Mouse (Mus musculus) hematopoietic stem cell, adult 5-6 weeks (primary cell): ENCODE results near the gene Plekho2. TPM values are rescaled to one million over a fixed set of nuclear protein-coding genes. Genes with fewer than 3 reads are reported as not detected.

Experiments used
- ATAC-seq, 2 experiments: fragments of 125-278 bp in 1 of 2; replicated peaks in 1 of 2; 2 replicates each; pipeline ENCODE4 v1.8.0; 2016 to 2017; ENCODE audit warnings: inconsistent platforms in 2 of 2, mild to moderate bottlenecking in 2 of 2, moderate number of reproducible peaks in 2 of 2, low read depth in 1 of 2, moderate TSS enrichment in 1 of 2; ENCODE audit not compliant: low FRiP score in 2 of 2, poor library complexity in 2 of 2, severe bottlenecking in 2 of 2, insufficient read depth in 1 of 2, low TSS enrichment in 1 of 2
- total RNA-seq: library from RNA; stranded (forward); fragments of 172-1452, 232-1000 nt; gene quantifications from 2 replicates; pipeline ENCODE4 v1.2.3, GENCODE M21; 2017

Plekho2 gene
- total RNA-seq, 1 experiment from 2014 or later, result 41.1 TPM

GRCm38 (mm10) chr9:65520505-65520876, 59.3 kb downstream of the Plekho2 start:
- ATAC-seq, result no peak

GRCm38 (mm10) chr9:65519807-65520504, 59.9 kb downstream of the Plekho2 start, which contains the start of gene Ankdd1a:
Gene Ankdd1a (minus strand): TSS chr9:65520193.
- no peak for ATAC-seq

DNA sequence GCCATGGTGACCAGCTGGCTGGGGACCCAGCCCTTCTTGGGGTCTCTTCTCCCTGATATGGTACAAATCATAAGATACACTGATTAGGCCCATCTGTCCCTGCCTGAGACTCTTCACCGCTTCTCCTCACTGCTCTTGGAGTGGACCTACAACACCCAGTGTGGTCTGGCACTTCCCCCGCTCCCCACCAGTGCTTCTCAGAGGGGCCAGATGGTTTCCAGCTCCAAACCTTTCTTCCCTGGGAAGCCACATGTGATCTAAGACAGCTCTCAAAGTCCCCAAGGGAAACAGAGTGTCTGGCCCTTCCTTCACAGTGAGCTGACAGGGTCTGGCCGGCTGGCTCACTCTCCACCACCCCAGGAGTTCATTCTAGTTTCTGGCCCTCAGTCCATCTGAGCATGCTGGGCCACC, 65.0 kb downstream of the Plekho2 start:
- no peak for ATAC-seq

DNA sequence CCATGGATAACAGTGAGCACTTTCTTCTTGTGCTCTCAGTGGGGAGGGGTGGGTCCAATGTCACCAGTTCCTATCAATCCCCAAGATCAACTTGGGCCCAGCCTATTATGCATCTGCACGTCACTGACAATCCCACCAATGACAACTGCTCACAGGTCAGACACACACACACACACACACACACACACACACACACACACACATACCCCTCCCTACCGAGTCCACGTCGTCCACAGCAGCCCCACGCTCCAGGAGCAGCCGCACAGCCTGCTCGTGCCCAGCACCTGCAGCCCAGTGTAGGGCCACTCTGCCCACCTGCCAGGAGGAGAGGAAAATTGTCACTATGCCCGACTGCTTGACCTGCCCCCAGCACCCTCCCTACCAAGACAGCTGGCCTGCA, 65.4 kb downstream of the Plekho2 start:
- no peak for ATAC-seq

GRCm38 (mm10) chr9:65512520-65512919, 67.3 kb downstream of the Plekho2 start:
- ATAC-seq, result no peak

DNA sequence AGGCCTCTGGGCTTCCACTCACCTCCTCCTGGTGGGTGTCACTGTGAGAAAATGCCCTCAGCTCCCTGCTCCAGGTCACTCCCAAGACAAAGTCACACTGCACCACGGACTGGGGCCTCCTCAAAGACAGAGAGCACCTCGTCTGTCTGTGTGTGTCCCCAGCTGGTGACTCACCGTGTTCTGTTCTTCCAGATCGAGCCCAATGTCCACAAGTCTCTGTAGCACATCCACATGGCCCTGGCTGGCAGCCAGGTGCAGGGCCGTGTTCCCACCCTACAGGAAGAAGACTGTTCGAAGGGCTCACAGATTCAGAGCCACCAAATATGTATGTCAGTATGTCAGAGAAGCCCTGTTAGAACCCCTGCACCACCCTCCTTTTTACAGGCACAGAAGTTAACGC, 71.4 kb downstream of the Plekho2 start:
- ATAC-seq, result no peak

DNA sequence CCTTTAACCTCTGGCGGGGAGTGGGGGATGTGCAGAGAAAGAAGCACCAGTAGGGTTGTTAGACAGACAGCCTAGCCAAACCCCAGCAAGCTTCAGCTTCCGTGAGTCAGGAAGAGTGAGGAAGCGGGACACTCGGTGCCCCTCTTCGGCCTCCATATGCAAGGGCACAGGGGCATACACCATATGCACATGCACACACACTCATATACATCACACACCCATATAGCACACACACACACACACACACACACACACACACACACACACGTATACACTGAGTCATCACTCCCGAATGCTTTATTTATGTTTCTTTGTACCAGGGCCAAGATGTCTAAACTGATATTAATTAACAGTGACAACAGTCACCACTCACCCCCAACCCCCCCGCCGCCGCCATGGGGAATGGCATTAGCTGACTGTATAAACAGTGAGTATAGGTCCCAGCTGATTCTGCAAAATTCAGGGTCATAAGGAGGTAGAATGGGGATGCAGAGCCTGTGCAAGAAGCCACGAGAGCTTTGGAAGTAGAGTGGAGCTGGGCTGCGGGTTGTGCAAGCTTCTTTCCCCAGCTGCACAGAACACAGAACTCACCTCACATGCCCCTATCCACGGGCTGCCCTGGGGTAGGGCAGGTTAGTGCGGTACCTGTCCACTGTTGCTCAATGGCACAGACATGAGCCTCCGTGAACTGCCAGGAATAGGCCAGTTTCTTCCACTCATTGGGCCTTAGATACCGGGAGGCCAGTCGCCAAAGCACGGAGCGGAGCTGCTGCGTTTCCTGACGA, 76.9 kb downstream of the Plekho2 start:
- no peak for ATAC-seq

Other genes starting within 250 kb of the Plekho2 start
- gene Pdcd7, start 233.9 kb downstream of the Plekho2 start, total RNA-seq, result 29.6 and 30.4 TPM in 2 replicates
- gene Ubap1l, start 219.0 kb downstream of the Plekho2 start, total RNA-seq, result 0.94 TPM in 1 of 2 replicates, not detected in the other
- gene Kbtbd13, start 188.4 kb downstream of the Plekho2 start, total RNA-seq, result 0.89 and 1.9 TPM in 2 replicates
- 1.9 and 2.8 TPM in 2 replicates for gene Rasl12, start 181.5 kb downstream of the Plekho2 start, total RNA-seq
- not detected in 2 replicates for gene Slc51b, start 157.1 kb downstream of the Plekho2 start, total RNA-seq
- 17.7 and 21.0 TPM in 2 replicates for gene Mtfmt, start 144.3 kb downstream of the Plekho2 start, total RNA-seq
- gene Spg21, start 119.1 kb downstream of the Plekho2 start, total RNA-seq, result 67.1 and 82.4 TPM in 2 replicates
- not detected in 2 replicates for gene Ankdd1a, start 59.8 kb downstream of the Plekho2 start, total RNA-seq
- 6.7 and 6.8 TPM in 2 replicates for gene Pif1, start 7.1 kb upstream of the Plekho2 start, total RNA-seq
- gene Rbpms2, start 49.6 kb upstream of the Plekho2 start, total RNA-seq, result 1.7 and 1.8 TPM in 2 replicates
- 58.5 and 66.4 TPM in 2 replicates for gene Oaz2, start 88.0 kb upstream of the Plekho2 start, total RNA-seq
- 5.8 and 5.9 TPM in 2 replicates for gene Zfp609, start 247.5 kb upstream of the Plekho2 start, total RNA-seq